Mouse (Mus musculus) ES-Bruce4 (cell line): ENCODE measurements around the gene Tmem56.

Experiments used
- EP300 ChIP-seq: IDR thresholded peaks from 2 replicates; pipeline ENCODE4 v1.6.1; 2011; ENCODE audit warnings: low read depth, low read length; ENCODE audit not compliant: insufficient read depth
- POLR2A ChIP-seq: IDR thresholded peaks from one replicate; pipeline ENCODE4 v1.8.1; 2011; ENCODE audit warnings: low read length; ENCODE audit not compliant: insufficient read depth

DNA sequence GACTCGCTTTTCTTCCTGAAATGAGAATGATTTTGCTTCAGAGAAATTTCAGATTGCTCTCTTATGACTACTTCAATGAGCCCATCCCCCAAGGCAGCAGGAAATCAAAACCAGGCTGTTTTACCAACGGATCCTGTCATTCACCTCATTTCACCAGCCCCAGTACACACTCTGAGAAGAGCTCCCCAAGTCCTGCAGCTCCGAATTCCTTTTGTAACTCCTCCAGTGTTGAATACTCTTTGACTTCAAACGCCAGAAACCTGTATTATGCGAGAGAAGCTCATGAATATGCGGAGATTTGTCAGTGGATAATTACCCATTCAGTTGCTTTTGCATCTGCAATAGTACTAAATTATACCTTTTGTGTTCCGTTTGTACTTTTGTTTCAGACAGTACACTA lies 126.9 kb downstream of the Tmem56 start:
- TF ChIP-seq POLR2A (no peak), EP300 (no peak)
